Mouse (Mus musculus) midbrain, embryonic 12.5 days (tissue): Measurements from ENCODE around the gene Myocos. TPM values are rescaled to one million over a fixed set of nuclear protein-coding genes. Genes with fewer than 3 reads are reported as not detected.
"Not testable (repeated sequence)": the region's sequence is repeated elsewhere in the genome, so short reads cannot be mapped to it uniquely, and the experiment has no call there.

ENCODE experiments used
- ATAC-seq: fragments of 200-750 bp; cut with Nextera tagmentation; 2 replicates; pipeline ENCODE4 v1.8.0; 2017; ENCODE audit warnings: low read depth, moderate TSS enrichment, moderate library complexity; ENCODE audit not compliant: low FRiP score
- H3K27ac ChIP-seq: fragments of 300-500 bp; sonication (generic); replicated peaks from 2 replicates; pipeline ENCODE4 v1.5.1; 2016; ENCODE audit warnings: mild to moderate bottlenecking
- H3K27me3 ChIP-seq: fragments of 300-500 bp; sonication (generic); 2 replicates; pipeline ENCODE4 v1.6.1; 2016; ENCODE audit warnings: mild to moderate bottlenecking
- H3K36me3 ChIP-seq: fragments of 300-500 bp; sonication (generic); 2 replicates; pipeline ENCODE4 v1.6.1; 2016
- H3K4me1 ChIP-seq: fragments of 300-500 bp; sonication (generic); 2 replicates; pipeline ENCODE4 v1.6.1; 2016
- H3K4me2 ChIP-seq: fragments of 300-500 bp; sonication (generic); replicated peaks from 2 replicates; pipeline ENCODE4 v1.6.1; 2016; ENCODE audit warnings: mild to moderate bottlenecking, moderate library complexity
- H3K4me3 ChIP-seq: fragments of 300-500 bp; sonication (generic); 2 replicates; pipeline ENCODE4 v1.5.1; 2016; ENCODE audit warnings: mild to moderate bottlenecking
- H3K9ac ChIP-seq: fragments of 300-500 bp; sonication (generic); replicated peaks from 2 replicates; pipeline ENCODE4 v1.6.1; 2016; ENCODE audit warnings: mild to moderate bottlenecking, moderate library complexity
- H3K9me3 ChIP-seq: fragments of 300-500 bp; sonication (generic); 2 replicates; pipeline ENCODE4 v1.6.1; 2016; ENCODE audit warnings: mild to moderate bottlenecking
- WGBS: fragments of 180-500 bp; shearing (Covaris S2); methylation state at CpG from one replicate; pipeline ENCODE4 v1.1.7; 2016; 5-methylcytosine and 5-hydroxymethylcytosine counted together
- polyA plus RNA-seq: library from polyadenylated mRNA; unstranded; fragments of >200 nt; fragmentation: Nextera tagmentation; extraction: Ambion mirVana; gene quantifications from 2 replicates; pipeline ENCODE4 v1.2.1, GENCODE M21; 2016

Gene Myocos
- polyA plus RNA-seq, 1 experiment from 2014 or later: not detected

GRCm38 (mm10) chr1:162639861-162640260 lies 18.2 kb downstream of the Myocos start:
- Histone ChIP-seq H3K9me3 (no peaks in the 10 kb centered on the region), H3K9ac (no peak overlapping the region), H3K4me3 (no peak overlapping the region), H3K27me3 (no peaks in the 10 kb centered on the region), H3K4me1 (0 out of 2 replicates have a peak, but pooled peaks cover 4% of the 10 kb centered on the region), H3K27ac (no peak overlapping the region), H3K4me2 (no peak overlapping the region), H3K36me3 (no peaks in the 10 kb centered on the region)
- WGBS: 92% methylated on average over 1 of the region's 1 CpGs
- no peak for ATAC-seq

- no peak for ATAC-seq
- Histone ChIP-seq H3K4me3 (no peak within 1 kb of the TSS), H3K4me1 (0 out of 2 replicates have a peak, but pooled peaks cover 4% of the 10 kb centered on the region), H3K27me3 (no peaks in the 10 kb centered on the region), H3K9me3 (no peaks in the 10 kb centered on the region), H3K27ac (no peak within 1 kb of the TSS), H3K36me3 (no peaks in the 10 kb centered on the region), H3K4me2 (no peak within 1 kb of the TSS), H3K9ac (no peak within 1 kb of the TSS)
- WGBS: 81% methylated on average over 10 of the region's 10 CpGs
Measured at GRCm38 (mm10) chr1:162639051-162639750, 18.8 kb downstream of the Myocos start, which contains the start of gene Myoc. Myoc (plus strand) TSS chr1:162639155.

- 88% methylated on average over 4 of the region's 4 CpGs for WGBS
- no peak for ATAC-seq
- Histone ChIP-seq H3K27ac (no peak overlapping the region), H3K9ac (no peak overlapping the region), H3K4me1 (0 out of 2 replicates have a peak, but pooled peaks cover 4% of the 10 kb centered on the region), H3K36me3 (no peaks in the 10 kb centered on the region), H3K9me3 (no peaks in the 10 kb centered on the region), H3K4me3 (no peak overlapping the region), H3K4me2 (no peak overlapping the region), H3K27me3 (no peaks in the 10 kb centered on the region)
Measured at GRCm38 (mm10) chr1:162638535-162638934, 19.5 kb downstream of the Myocos start.

GRCm38 (mm10) chr1:162636516-162636915 lies 21.5 kb downstream of the Myocos start:
- Histone ChIP-seq H3K27me3 (no peaks in the 10 kb centered on the region), H3K9me3 (no peaks in the 10 kb centered on the region), H3K4me2 (no peak overlapping the region), H3K9ac (no peak overlapping the region), H3K36me3 (no peaks in the 10 kb centered on the region), H3K27ac (no peak overlapping the region), H3K4me1 (0 out of 2 replicates have a peak, but pooled peaks cover 4% of the 10 kb centered on the region), H3K4me3 (no peak overlapping the region)
- WGBS: 75% methylated on average over 3 of the region's 3 CpGs
- no peak for ATAC-seq

- not testable (repeated sequence) for H3K27me3 ChIP-seq, H3K4me3 ChIP-seq, H3K36me3 ChIP-seq, H3K9me3 ChIP-seq, H3K9ac ChIP-seq, H3K4me2 ChIP-seq, ATAC-seq, H3K27ac ChIP-seq, H3K4me1 ChIP-seq
- 82% methylated on average over 1 of the region's 1 CpGs for WGBS
Measured at GRCm38 (mm10) chr1:162635291-162635931, 22.6 kb downstream of the Myocos start.

GRCm38 (mm10) chr1:162628326-162628725 lies 29.7 kb downstream of the Myocos start:
- not testable (repeated sequence) for H3K4me1 ChIP-seq, H3K27ac ChIP-seq, H3K4me3 ChIP-seq, ATAC-seq, H3K36me3 ChIP-seq, H3K9ac ChIP-seq, H3K9me3 ChIP-seq, H3K27me3 ChIP-seq, H3K4me2 ChIP-seq
- WGBS: 93% methylated on average over 15 of the region's 15 CpGs

- not testable (repeated sequence) for H3K36me3 ChIP-seq, H3K4me3 ChIP-seq, ATAC-seq, H3K9ac ChIP-seq, H3K9me3 ChIP-seq, H3K27me3 ChIP-seq, H3K27ac ChIP-seq, H3K4me1 ChIP-seq, H3K4me2 ChIP-seq
- WGBS: 94% methylated on average over 4 of the region's 4 CpGs
Measured at GRCm38 (mm10) chr1:162627821-162628220, 30.2 kb downstream of the Myocos start.

- 73% methylated on average over 7 of the region's 7 CpGs for WGBS
- no peaks in the 10 kb centered on the region for H3K4me1 ChIP-seq
- H3K4me3 ChIP-seq: no peak overlapping the region
- H3K36me3 ChIP-seq: no peaks in the 10 kb centered on the region
- no peak for ATAC-seq
- H3K9ac ChIP-seq: no peak overlapping the region
- H3K27ac ChIP-seq: no peak overlapping the region
- no peaks in the 10 kb centered on the region for H3K27me3 ChIP-seq
- no peaks in the 10 kb centered on the region for H3K9me3 ChIP-seq
- no peak overlapping the region for H3K4me2 ChIP-seq
Measured at GRCm38 (mm10) chr1:162625229-162625628, 32.8 kb downstream of the Myocos start.

- ATAC-seq: no peak
- H3K36me3 ChIP-seq: no peaks in the 10 kb centered on the region
- no peaks in the 10 kb centered on the region for H3K9me3 ChIP-seq
- H3K4me3 ChIP-seq: no peak overlapping the region
- no peak overlapping the region for H3K27ac ChIP-seq
- no peak overlapping the region for H3K9ac ChIP-seq
- no peak overlapping the region for H3K4me2 ChIP-seq
- no peaks in the 10 kb centered on the region for H3K4me1 ChIP-seq
- no peaks in the 10 kb centered on the region for H3K27me3 ChIP-seq
- 55% methylated on average over 4 of the region's 4 CpGs for WGBS
Measured at GRCm38 (mm10) chr1:162623895-162624294, 34.1 kb downstream of the Myocos start.

- Histone ChIP-seq H3K9ac (no peak overlapping the region), H3K36me3 (no peaks in the 10 kb centered on the region), H3K27me3 (no peaks in the 10 kb centered on the region), H3K4me1 (no peaks in the 10 kb centered on the region), H3K27ac (no peak overlapping the region), H3K4me2 (no peak overlapping the region), H3K9me3 (no peaks in the 10 kb centered on the region), H3K4me3 (no peak overlapping the region)
- WGBS: 72% methylated on average over 4 of the region's 4 CpGs
- no peak for ATAC-seq
Measured at GRCm38 (mm10) chr1:162620487-162620886, 37.5 kb downstream of the Myocos start.

- no peaks in the 10 kb centered on the region for H3K36me3 ChIP-seq
- no peaks in the 10 kb centered on the region for H3K27me3 ChIP-seq
- ATAC-seq: peak; percentile 60
- H3K4me1 ChIP-seq: no peaks in the 10 kb centered on the region
- 74% methylated on average over 1 of the region's 1 CpGs for WGBS
- no peaks in the 10 kb centered on the region for H3K9me3 ChIP-seq
- no peak overlapping the region for H3K4me3 ChIP-seq
- H3K27ac ChIP-seq: no peak overlapping the region
- no peak overlapping the region for H3K4me2 ChIP-seq
- H3K9ac ChIP-seq: no peak overlapping the region
Measured at GRCm38 (mm10) chr1:162615511-162615910, 42.5 kb downstream of the Myocos start.

GRCm38 (mm10) chr1:162611191-162611590 lies 46.8 kb downstream of the Myocos start:
- H3K27ac ChIP-seq: no peak overlapping the region
- no peak overlapping the region for H3K4me3 ChIP-seq
- no peaks in the 10 kb centered on the region for H3K36me3 ChIP-seq
- no peak overlapping the region for H3K4me2 ChIP-seq
- no peak overlapping the region for H3K9ac ChIP-seq
- no peaks in the 10 kb centered on the region for H3K9me3 ChIP-seq
- 57% methylated on average over 4 of the region's 4 CpGs for WGBS
- peaks cover 13% of the 10 kb centered on the region; the same call in 1 of the 2 replicates for H3K4me1 ChIP-seq
- no peaks in the 10 kb centered on the region for H3K27me3 ChIP-seq
- no peak for ATAC-seq
